Comparison of ENCODE assay signal across 21 mouse cellular contexts in the genomic region with DNA sequence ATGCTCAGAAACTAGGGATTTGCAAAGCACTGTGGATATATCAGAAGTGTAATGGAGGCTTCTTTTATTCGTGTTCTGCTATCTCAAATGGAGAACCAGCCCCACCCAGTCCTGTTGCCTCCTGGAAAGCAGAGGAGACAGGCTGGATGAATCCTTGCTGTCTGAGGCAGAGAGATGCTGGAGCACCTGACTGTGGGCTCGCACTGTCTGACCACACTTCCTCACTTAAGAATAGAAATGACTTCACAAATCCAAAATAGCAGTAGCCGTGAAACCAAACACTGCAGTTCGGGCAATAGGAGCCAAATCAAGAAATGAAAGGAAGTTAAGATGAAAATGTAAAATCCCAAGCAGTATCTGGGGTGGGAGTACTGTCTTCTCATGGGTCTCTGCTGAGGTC.
DNase-seq lines count a peak whose midpoint lies in the region; ATAC-seq and TF ChIP-seq lines count a peak whose summit lies in the region.
"Had no signal": no experiment of that assay in that cellular context is flagged by ENCODE, and none has a peak within 500 bp of the region (broad histone marks: within the 10 kb centered on the region; RNA-seq: fewer than 3 reads in every experiment).

No protein-coding gene starts in this region.

- no peak overlapping the region for H3K9ac ChIP-seq in CH12.LX (ENCODE audit: insufficient read depth, low read depth)
- H3K9ac ChIP-seq in midbrain, embryonic 11.5 days (ENCODE audit: low read length), result no peak overlapping the region
- H3K9ac ChIP-seq: forebrain, embryonic 13.5 days; forebrain, postnatal 0 days; heart, embryonic 15.5 days; hindbrain, embryonic 13.5 days had no signal

- peak; percentile 12 to 69 for DNase-seq in left cerebral cortex, postnatal 25 days (ENCODE audit: low spot score in 2 of 2)
- DNase-seq in left cerebral cortex, adult 2 months (ENCODE audit: extremely low spot score in 1 of 2, low spot score in 2 of 2), result no peak
- DNase-seq in CH12.LX (ENCODE audit: extremely low read depth), result peak; percentile 24
- DNase-seq in brain, adult 2 months (ENCODE audit: low read depth, low spot score), result peak; percentile 63
- peak; percentile 6 for DNase-seq in skeletal muscle tissue, adult 2 months (ENCODE audit: low read depth, low spot score)
- DNase-seq in MN1 (ENCODE audit: low spot score), result no peak
- DNase-seq in midbrain, embryonic 11.5 days (ENCODE audit: low spot score, missing footprints), result no peak
- DNase-seq: adrenal gland, postnatal 10 days; cerebellum, adult 11-12 months; cerebellum, adult 9-11 months; forebrain, postnatal 0 days; gastrocnemius, postnatal 14 days; heart, adult 2 months; heart, postnatal 14 days had no signal

- H3K9me3 ChIP-seq in CH12.LX (replicated peaks; ENCODE audit: low read length), result no peaks in the 10 kb centered on the region
- H3K9me3 ChIP-seq in midbrain, embryonic 11.5 days (ENCODE audit: control insufficient read depth, low read length), result no peaks in the 10 kb centered on the region
- H3K9me3 ChIP-seq: embryonic facial prominence, embryonic 10.5 days; forebrain, embryonic 13.5 days; G1E; heart, embryonic 15.5 days; hindbrain, embryonic 13.5 days had no signal

- dilution Hi-C loops in CH12.LX (cut with MboI; ENCODE audit: extremely low pct_ligation_motif_present, extremely low pct_unique_long_range_greater_than_20kb, low sequenced_read_pairs), result no loop called here

- TF ChIP-seq CTCF in left cerebral cortex, adult 2 months (IDR thresholded peaks at IDR 0.05), result no peak
- no peak for TF ChIP-seq CTCF in CH12.LX (conservative IDR thresholded peaks at IDR 0.05 in 1 of 2, IDR thresholded peaks at IDR 0.05 in 1 of 2; ENCODE audit: low read depth in 2 of 2, low read length in 2 of 2)

- peaks cover 0 to 12% of the 10 kb centered on the region in 2 experiments; a peak in 2 of 4 replicates for H3K4me1 ChIP-seq in CH12.LX (ENCODE audit: control insufficient read depth in 1 of 2, insufficient read depth in 2 of 2)
- no peaks in the 10 kb centered on the region for H3K4me1 ChIP-seq in midbrain, embryonic 11.5 days (ENCODE audit: control insufficient read depth, insufficient read depth, low read length)
- H3K4me1 ChIP-seq: forebrain, embryonic 13.5 days; heart, embryonic 15.5 days; hindbrain, embryonic 13.5 days had no signal

- intact Hi-C loops in left cerebral cortex, postnatal 25 days (cut with DNase I), result no loop called here
- intact Hi-C loops in left cerebral cortex, adult 2 months (cut with DNase I), result no loop called here

- no peaks in the 10 kb centered on the region for H3K79me2 ChIP-seq in CH12.LX (replicated peaks; ENCODE audit: control insufficient read depth, extremely low read depth, insufficient read depth, poor library complexity, severe bottlenecking)

- in situ Hi-C loops in CH12.LX (cut with MboI; ENCODE audit: low pct_ligation_motif_present, low pct_unique_long_range_greater_than_20kb, low sequenced_read_pairs), result no loop called here

- H3K27me3 ChIP-seq in CH12.LX (replicated peaks), result no peaks in the 10 kb centered on the region
- H3K27me3 ChIP-seq in midbrain, embryonic 11.5 days (ENCODE audit: control insufficient read depth, insufficient read depth, low read length), result no peaks in the 10 kb centered on the region
- H3K27me3 ChIP-seq: forebrain, embryonic 13.5 days; heart, embryonic 15.5 days; hindbrain, embryonic 13.5 days had no signal

- TF ChIP-seq POLR2A in CH12.LX (IDR thresholded peaks at IDR 0.05; ENCODE audit: low read depth, low read length), result no peak

- H3K27ac ChIP-seq in left cerebral cortex, adult 2 months, result no peak overlapping the region
- no peak overlapping the region for H3K27ac ChIP-seq in CH12.LX (ENCODE audit: insufficient read depth, low read depth)
- H3K27ac ChIP-seq in midbrain, embryonic 11.5 days (ENCODE audit: low read depth, low read length), result no peak overlapping the region
- H3K27ac ChIP-seq: embryonic facial prominence, embryonic 10.5 days; forebrain, embryonic 13.5 days; heart, adult 2 months; heart, embryonic 15.5 days; hindbrain, embryonic 13.5 days; hindbrain, postnatal 0 days had no signal

- no peaks in the 10 kb centered on the region for H3K36me3 ChIP-seq in CH12.LX (replicated peaks in 1 of 2; ENCODE audit: control insufficient read depth in 1 of 2, insufficient read depth in 1 of 2, low read length in 1 of 2)
- no peaks in the 10 kb centered on the region for H3K36me3 ChIP-seq in midbrain, embryonic 11.5 days (ENCODE audit: control insufficient read depth, insufficient read depth, low read length)
- H3K36me3 ChIP-seq: embryonic facial prominence, embryonic 10.5 days; G1E; heart, embryonic 15.5 days; hindbrain, embryonic 13.5 days had no signal

- no peak for ATAC-seq in midbrain, embryonic 11.5 days (ENCODE audit: low FRiP score)
- ATAC-seq: forebrain, embryonic 13.5 days; forebrain, postnatal 0 days; hindbrain, postnatal 0 days had no signal

- TF ChIP-seq RAD21 in CH12.LX (IDR thresholded peaks at IDR 0.05; ENCODE audit: low read depth, low read length), result no peak

- no peak for TF ChIP-seq EP300 in CH12.LX (IDR thresholded peaks at IDR 0.05; ENCODE audit: low read length)

- peak overlapping the region; percentile 13; the same call in 1 of the 2 replicates for H3K4me2 ChIP-seq in CH12.LX (ENCODE audit: insufficient read depth, low read depth, poor library complexity, severe bottlenecking)
- no peak overlapping the region for H3K4me2 ChIP-seq in midbrain, embryonic 11.5 days
- H3K4me2 ChIP-seq: forebrain, embryonic 13.5 days; heart, embryonic 11.5 days; heart, embryonic 15.5 days; hindbrain, embryonic 13.5 days had no signal

- H3K4me3 ChIP-seq in left cerebral cortex, adult 2 months, result no peak overlapping the region
- H3K4me3 ChIP-seq in CH12.LX (replicated peaks in 1 of 3; ENCODE audit: low read depth in 2 of 3, low read length in 2 of 3, poor library complexity in 1 of 3), result no peak overlapping the region
- no peak overlapping the region for H3K4me3 ChIP-seq in midbrain, embryonic 11.5 days (ENCODE audit: low read depth, low read length)
- H3K4me3 ChIP-seq: embryonic facial prominence, embryonic 10.5 days; forebrain, embryonic 13.5 days; heart, adult 2 months; heart, embryonic 15.5 days; hindbrain, embryonic 13.5 days had no signal

- WGBS in midbrain, embryonic 11.5 days, result 86% methylated on average over 4 of the region's 4 CpGs

TF ChIP-seq in CH12.LX, 34 proteins besides CTCF, POLR2A, EP300 and RAD21:
- no peak for TF ChIP-seq PAX5 (IDR thresholded peaks at IDR 0.05; ENCODE audit: low read length)
- TF ChIP-seq MEF2A (IDR thresholded peaks at IDR 0.05; ENCODE audit: borderline replicate concordance, low read depth, low read length), result peak; percentile 51; the same call in 1 of the 2 replicates

Comparison
In these comparisons a context has a peak if more than half of its experiments do, and no peak if none do; other contexts are left out.
1. DNase-seq: peak in left cerebral cortex, postnatal 25 days (2 of 2), CH12.LX (single experiment), brain, adult 2 months (single experiment) and skeletal muscle tissue, adult 2 months (single experiment); none in left cerebral cortex, adult 2 months (0 of 2), MN1 (single experiment) and midbrain, embryonic 11.5 days (single experiment).